In the genomic region with DNA sequence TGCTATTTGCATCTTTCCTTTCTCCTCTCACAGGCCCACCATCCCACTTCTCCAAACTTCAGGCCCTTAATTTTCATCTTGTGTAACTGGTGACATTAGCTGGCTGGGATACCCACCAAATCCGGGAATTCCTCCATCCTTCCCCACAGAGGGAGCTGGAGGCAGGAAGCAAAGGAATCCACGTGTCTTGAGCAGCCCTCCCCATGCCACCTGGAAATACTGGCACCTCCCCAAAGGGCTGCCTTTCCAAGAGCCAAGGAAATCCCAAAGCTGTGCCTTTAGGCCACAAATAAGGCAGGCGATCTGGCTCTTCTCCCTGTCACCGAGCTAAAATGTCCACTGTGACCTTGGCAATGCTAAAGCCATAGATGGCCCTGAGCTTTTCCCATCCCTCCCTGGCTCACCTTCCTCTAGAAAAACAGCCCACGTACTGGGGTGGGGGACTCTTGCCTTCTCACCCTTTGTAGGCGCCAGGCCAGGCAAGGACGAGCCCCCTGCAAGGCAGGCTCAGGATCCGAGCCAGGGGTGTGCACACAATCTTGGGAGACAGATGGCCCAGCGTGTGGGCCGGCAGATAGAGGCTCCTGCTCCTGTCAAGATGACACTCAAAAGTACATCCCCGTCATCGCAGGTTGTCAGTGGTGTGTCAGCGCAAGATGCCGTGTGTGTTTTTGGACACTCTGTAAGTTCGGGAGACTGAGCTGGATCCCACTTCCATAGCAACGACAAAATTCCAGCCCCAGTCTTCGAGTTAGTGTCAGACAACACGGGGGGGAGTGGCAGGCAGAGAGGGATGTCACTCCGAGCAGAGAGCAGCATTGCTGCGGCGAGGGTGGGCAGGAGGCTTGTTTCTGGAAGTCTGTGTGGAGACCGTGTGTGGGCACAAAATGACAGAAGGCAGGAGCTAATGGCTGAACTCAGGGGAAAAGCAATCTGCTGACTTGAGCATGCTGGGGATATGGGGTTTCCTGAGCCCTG, we compare ENCODE assay signal across 11 mouse cellular contexts.
A peak's percentile ranks its signal among the peaks of the same experiment; 100 is the strongest.
DNase-seq lines count a peak whose midpoint lies in the region.
"Had no signal": no experiment of that assay in that cellular context is flagged by ENCODE, and none has a peak within 500 bp of the region (broad histone marks: within the 10 kb centered on the region; RNA-seq: fewer than 3 reads in every experiment).

No protein-coding gene starts in this region.

- DNase-seq in layer of hippocampus, adult 11-12 months (ENCODE audit: low spot score) = peak; percentile 41
- DNase-seq in layer of hippocampus, adult 9-10 months (ENCODE audit: low spot score) = no peak
- peak; percentile 96 to 98 for DNase-seq in cerebellum, postnatal 25 days
- peak; percentile 62 for DNase-seq in layer of hippocampus, adult 9-11 months
- peak; percentile 57 for DNase-seq in right cerebral cortex, postnatal 25 days
- DNase-seq in lung, postnatal 25 days (ENCODE audit: low spot score) = no peak
- DNase-seq in spleen, adult 12 weeks (ENCODE audit: low spot score) = no peak
- DNase-seq in kidney, adult 18-20 months = no peak
- DNase-seq: gastrocnemius, postnatal 14 days; lung, postnatal 36 days; thymus, postnatal 14 days had no signal

Comparison
In these comparisons a context has a peak if more than half of its experiments do, and no peak if none do; other contexts are left out.
1. DNase-seq: peak in layer of hippocampus, adult 11-12 months (single experiment), cerebellum, postnatal 25 days (2 of 2), layer of hippocampus, adult 9-11 months (single experiment) and right cerebral cortex, postnatal 25 days (single experiment); none in layer of hippocampus, adult 9-10 months (single experiment), lung, postnatal 25 days (single experiment), spleen, adult 12 weeks (single experiment) and kidney, adult 18-20 months (single experiment).